Mouse (Mus musculus) spleen, adult 2 months (tissue): ENCODE measurements at regions not wholly inside any gene's neighbourhood (a gene's known extent, or its start where the extent isn't known, plus 50 kb on each side); places are given as distances from the start of the nearest gene placed in this dataset.

Experiments used
- DNase-seq, 2 experiments: peaks; one replicate each; pipeline versions ENCODE4 v3.0.0 to v3.0.0-alpha.2; 2012 to 2021; ENCODE audit warnings: low spot score in 2 of 2, low read depth in 1 of 2
- H3K27ac ChIP-seq: fragments of 200-500 bp; 2 replicates; pipeline ENCODE4 v1.5.1; 2012; ENCODE audit warnings: low read length, inconsistent platforms; ENCODE audit not compliant: insufficient read depth
- H3K27me3 ChIP-seq: fragments of 200-500 bp; 2 replicates; pipeline ENCODE4 v1.6.1; 2012; ENCODE audit warnings: mild to moderate bottlenecking, moderate library complexity, low read length, inconsistent platforms; ENCODE audit not compliant: control insufficient read depth, insufficient read depth
- H3K36me3 ChIP-seq: fragments of 200-500 bp; 2 replicates; pipeline ENCODE4 v1.6.1; 2012; ENCODE audit warnings: mild to moderate bottlenecking, low read length, inconsistent platforms; ENCODE audit not compliant: control insufficient read depth, insufficient read depth
- H3K4me1 ChIP-seq: fragments of 200-500 bp; 2 replicates; pipeline ENCODE4 v1.6.1; 2011; ENCODE audit warnings: inconsistent platforms; ENCODE audit not compliant: control insufficient read depth, insufficient read depth, insufficient read length
- H3K4me3 ChIP-seq: fragments of 200-500 bp; 2 replicates; pipeline ENCODE4 v1.5.1; 2011; ENCODE audit warnings: mild to moderate bottlenecking, inconsistent platforms; ENCODE audit not compliant: insufficient read depth, insufficient read length; ENCODE audit errors: extremely low read depth
- CTCF ChIP-seq: fragments of 200-500 bp; IDR thresholded peaks from 2 replicates; pipeline ENCODE4 v1.5.1; 2011; ENCODE audit warnings: mild to moderate bottlenecking, inconsistent platforms; ENCODE audit not compliant: insufficient read depth, insufficient read length, insufficient replicate concordance; ENCODE audit errors: extremely low read depth
- POLR2A ChIP-seq: fragments of 200-500 bp; IDR thresholded peaks from 2 replicates; pipeline ENCODE4 v1.6.1; 2011; ENCODE audit warnings: low read depth, low read length, inconsistent platforms
- WGBS: fragments of 180-500 bp; shearing (Covaris S2); methylation state at CpG from one replicate; pipeline ENCODE4 v1.1.7; 2018; 5-methylcytosine and 5-hydroxymethylcytosine counted together

GRCm38 (mm10) chr9:113371718-113372306 is 336.2 kb downstream of the Pdcd6ip start:
- H3K27me3 ChIP-seq: no peaks in the 10 kb centered on the region
- no peak for DNase-seq
- H3K4me3 ChIP-seq: no peak overlapping the region
- WGBS: 80% methylated on average over 7 of the region's 7 CpGs
- H3K27ac ChIP-seq: no peak overlapping the region
- no peaks in the 10 kb centered on the region for H3K36me3 ChIP-seq
- no peaks in the 10 kb centered on the region for H3K4me1 ChIP-seq
- no peak for TF ChIP-seq CTCF
- no peak for TF ChIP-seq POLR2A

GRCm38 (mm10) chr9:113347942-113348341 is 360.1 kb downstream of the Pdcd6ip start:
- WGBS: 82% methylated on average over 5 of the region's 5 CpGs
- H3K4me3 ChIP-seq: no peak overlapping the region
- no peak overlapping the region for H3K27ac ChIP-seq
- no peaks in the 10 kb centered on the region for H3K36me3 ChIP-seq
- DNase-seq: no peak
- H3K27me3 ChIP-seq: no peaks in the 10 kb centered on the region
- no peak for TF ChIP-seq POLR2A
- TF ChIP-seq CTCF: no peak
- no peaks in the 10 kb centered on the region for H3K4me1 ChIP-seq

- Histone ChIP-seq H3K4me3 (no peak overlapping the region), H3K36me3 (no peaks in the 10 kb centered on the region), H3K4me1 (no peaks in the 10 kb centered on the region), H3K27me3 (no peaks in the 10 kb centered on the region), H3K27ac (no peak overlapping the region)
- 88% methylated on average over 13 of the region's 13 CpGs for WGBS
- TF ChIP-seq CTCF (no peak), POLR2A (no peak)
- no peak for DNase-seq
These were observed 361.5 kb downstream of the Pdcd6ip start for GRCm38 (mm10) chr9:113346531-113346930.

GRCm38 (mm10) chr9:113342131-113342530 is 365.9 kb downstream of the Pdcd6ip start:
- WGBS: 82% methylated on average over 7 of the region's 7 CpGs
- H3K4me1 ChIP-seq: no peaks in the 10 kb centered on the region
- H3K36me3 ChIP-seq: no peaks in the 10 kb centered on the region
- no peaks in the 10 kb centered on the region for H3K27me3 ChIP-seq
- TF ChIP-seq CTCF (no peak), POLR2A (no peak)
- DNase-seq: no peak
- no peak overlapping the region for H3K4me3 ChIP-seq
- H3K27ac ChIP-seq: no peak overlapping the region

GRCm38 (mm10) chr9:113340838-113341237 is 367.2 kb downstream of the Pdcd6ip start:
- WGBS: 69% methylated on average over 6 of the region's 6 CpGs
- H3K27me3 ChIP-seq: no peaks in the 10 kb centered on the region
- no peak overlapping the region for H3K4me3 ChIP-seq
- H3K27ac ChIP-seq: no peak overlapping the region
- TF ChIP-seq POLR2A (no peak), CTCF (no peak)
- no peak for DNase-seq
- no peaks in the 10 kb centered on the region for H3K4me1 ChIP-seq
- no peaks in the 10 kb centered on the region for H3K36me3 ChIP-seq

GRCm38 (mm10) chr9:113340036-113340435 is 368.0 kb downstream of the Pdcd6ip start:
- WGBS: 73% methylated on average over 3 of the region's 3 CpGs
- Histone ChIP-seq H3K27me3 (no peaks in the 10 kb centered on the region), H3K27ac (no peak overlapping the region), H3K4me3 (no peak overlapping the region), H3K4me1 (no peaks in the 10 kb centered on the region), H3K36me3 (no peaks in the 10 kb centered on the region)
- TF ChIP-seq POLR2A (no peak), CTCF (no peak)
- DNase-seq: no peak

- Histone ChIP-seq H3K36me3 (no peaks in the 10 kb centered on the region), H3K4me3 (no peak overlapping the region), H3K27me3 (no peaks in the 10 kb centered on the region), H3K4me1 (no peaks in the 10 kb centered on the region), H3K27ac (no peak overlapping the region)
- TF ChIP-seq POLR2A (no peak), CTCF (no peak)
- WGBS: 70% methylated on average over 3 of the region's 3 CpGs
- no peak for DNase-seq
These were observed 383.6 kb downstream of the Pdcd6ip start for GRCm38 (mm10) chr9:113324489-113324888.
